In genomic region chr9:44127351-44127801, GRCm38 (mm10) we compare ENCODE assay signal across 14 mouse cellular contexts. TPM values are rescaled to one million over a fixed set of nuclear protein-coding genes. Genes with fewer than 3 reads are reported as not detected.
DNase-seq lines count a peak whose midpoint lies in the region; ATAC-seq and TF ChIP-seq lines count a peak whose summit lies in the region.
"Had no signal": no experiment of that assay in that cellular context is flagged by ENCODE, and none has a peak within 500 bp of the region (broad histone marks: within the 10 kb centered on the region; RNA-seq: fewer than 3 reads in every experiment).

No protein-coding gene starts in this region.

- no peaks in the 10 kb centered on the region for H3K9me3 ChIP-seq in liver, embryonic 12.5 days (replicated peaks)
- H3K9me3 ChIP-seq: embryonic facial prominence, embryonic 15.5 days had no signal

- H3K79me2 ChIP-seq in liver, adult 2 months (ENCODE audit: control insufficient read depth, insufficient read depth, low read length), result no peaks in the 10 kb centered on the region

- 43% methylated on average over 3 of the region's 3 CpGs for WGBS in liver, adult 2 months
- 66% methylated on average over 3 of the region's 3 CpGs for WGBS in liver, embryonic 12.5 days (ENCODE audit: insufficient replicate concordance)
- 55% methylated on average over 3 of the region's 3 CpGs for WGBS in bone marrow, adult 2 months

- TF ChIP-seq POLR2A in liver, adult 2 months (IDR thresholded peaks at IDR 0.05; ENCODE audit: extremely low read depth, insufficient read depth, low read length), result no peak
- TF ChIP-seq POLR2A in bone marrow, adult 2 months (IDR thresholded peaks at IDR 0.05; ENCODE audit: borderline replicate concordance, control insufficient read depth, low read depth, low read length), result no peak

- no peak for ATAC-seq in liver, embryonic 12.5 days
- ATAC-seq: forebrain, postnatal 0 days had no signal

- no peak for TF ChIP-seq CTCF in liver, adult 2 months (IDR thresholded peaks at IDR 0.05; ENCODE audit: low read depth, low read length)
- no peak for TF ChIP-seq CTCF in bone marrow, adult 2 months (IDR thresholded peaks at IDR 0.05; ENCODE audit: control insufficient read depth, insufficient read depth, low read length)

- peak; percentile 35 for DNase-seq in cerebellum, adult 11-12 months
- DNase-seq in cerebellum, postnatal 4 days (ENCODE audit: low spot score in 2 of 2), result no peak
- DNase-seq in liver, adult 2 months (ENCODE audit: extremely low read depth, low read depth, low spot score), result peak; percentile 56
- peak; percentile 54 for DNase-seq in kidney, postnatal 14 days
- no peak for DNase-seq in embryo, embryonic 10.5 days (ENCODE audit: low spot score)
- no peak for DNase-seq in testis, postnatal 14 days (ENCODE audit: low spot score)
- DNase-seq: forebrain, postnatal 0 days; lung, embryonic 14.5 days; thymus, adult 18-20 months had no signal

- 0 out of 2 replicates have a peak overlapping the region, but pooled peaks have one; percentile 43 for H3K27ac ChIP-seq in liver, adult 2 months (replicated peaks; ENCODE audit: insufficient read depth, low read depth, low read length)
- no peak overlapping the region for H3K27ac ChIP-seq in liver, embryonic 12.5 days
- H3K27ac ChIP-seq in bone marrow, adult 2 months (ENCODE audit: control insufficient read depth, insufficient read depth, low read depth, low read length, poor library complexity), result peak overlapping the region; percentile 62; the same call in 1 of the 2 replicates

- H3K4me2 ChIP-seq in liver, embryonic 12.5 days, result no peak overlapping the region
- H3K4me2 ChIP-seq: embryonic facial prominence, embryonic 15.5 days; lung, embryonic 14.5 days had no signal

- no peaks in the 10 kb centered on the region for H3K36me3 ChIP-seq in liver, adult 2 months (ENCODE audit: control insufficient read depth, insufficient read depth, low read length)
- H3K36me3 ChIP-seq in liver, embryonic 12.5 days, result no peaks in the 10 kb centered on the region
- H3K36me3 ChIP-seq: embryonic facial prominence, embryonic 15.5 days had no signal

- H3K4me1 ChIP-seq in liver, adult 2 months (ENCODE audit: control insufficient read depth, insufficient read depth, low read length), result peaks cover 14% of the 10 kb centered on the region
- H3K4me1 ChIP-seq in liver, embryonic 12.5 days, result peaks cover 26% of the 10 kb centered on the region
- no peaks in the 10 kb centered on the region; the same call in 1 of the 2 replicates for H3K4me1 ChIP-seq in bone marrow, adult 2 months (ENCODE audit: control insufficient read depth, insufficient read depth, low read length)

- H3K4me3 ChIP-seq in liver, adult 2 months (ENCODE audit: insufficient read depth, low read depth, low read length), result no peak overlapping the region
- H3K4me3 ChIP-seq in liver, embryonic 12.5 days, result no peak overlapping the region
- H3K4me3 ChIP-seq in bone marrow, adult 2 months (replicated peaks; ENCODE audit: control insufficient read depth, low read depth, low read length), result no peak overlapping the region
- H3K4me3 ChIP-seq: embryonic facial prominence, embryonic 15.5 days had no signal

- H3K27me3 ChIP-seq in liver, adult 2 months (ENCODE audit: control insufficient read depth, insufficient read depth, low read length), result peaks cover 4% of the 10 kb centered on the region; the same call in 1 of the 2 replicates
- H3K27me3 ChIP-seq in liver, embryonic 12.5 days (replicated peaks), result peaks cover 43% of the 10 kb centered on the region

- H3K9ac ChIP-seq in liver, adult 2 months (ENCODE audit: low read depth, low read length), result no peak overlapping the region
- no peak overlapping the region for H3K9ac ChIP-seq in liver, embryonic 12.5 days
- H3K9ac ChIP-seq: embryonic facial prominence, embryonic 15.5 days; forebrain, postnatal 0 days; lung, embryonic 14.5 days had no signal

RNA-seq across cellular contexts. Expression of gene Mcam, which starts 6.9 kb away (rescaled TPM):
- 3.6 and 6.7 TPM in 2 replicates for total RNA-seq in liver, adult 2 months (2014; rRNA removed)
- 4.2 and 4.5 TPM in 2 replicates for polyA plus RNA-seq in liver, adult 2 months (2012; rRNA removed)
- 6.1 and 6.3 TPM in 2 replicates for polyA plus RNA-seq in liver, embryonic 12.5 days (2016; fragmentation: Nextera tagmentation; extraction: Ambion mirVana)
- 3.5 and 6.3 TPM in 2 replicates for polyA plus RNA-seq in bone marrow, adult 2 months (2011; ENCODE audit: insufficient read depth, insufficient read length, low replicate concordance, missing spikeins)

RNA-seq across cellular contexts. Expression of gene Rnf26, which starts 14.1 kb away (rescaled TPM):
- total RNA-seq in liver, adult 2 months (2014; rRNA removed), result 3.1 and 5.0 TPM in 2 replicates
- 16.7 and 19.0 TPM in 2 replicates for polyA plus RNA-seq in liver, adult 2 months (2012; rRNA removed)
- 57.6 and 58.7 TPM in 2 replicates for polyA plus RNA-seq in liver, embryonic 12.5 days (2016; fragmentation: Nextera tagmentation; extraction: Ambion mirVana)
- polyA plus RNA-seq in bone marrow, adult 2 months (2011; ENCODE audit: insufficient read depth, insufficient read length, low replicate concordance, missing spikeins), result 11.2 and 28.8 TPM in 2 replicates

RNA-seq across cellular contexts. Expression of gene Gm49380, which starts 14.1 kb away (rescaled TPM):
- total RNA-seq in liver, adult 2 months (2014; rRNA removed), result 0.09 TPM in 1 of 2 replicates, not detected in the other
- polyA plus RNA-seq in liver, adult 2 months (2012; rRNA removed), result not detected in 2 replicates
- not detected in 2 replicates for polyA plus RNA-seq in liver, embryonic 12.5 days (2016; fragmentation: Nextera tagmentation; extraction: Ambion mirVana)
- polyA plus RNA-seq in bone marrow, adult 2 months (2011; ENCODE audit: insufficient read depth, insufficient read length, low replicate concordance, missing spikeins), result not detected in 2 replicates
- total RNA-seq: midbrain, postnatal 0 days had no signal
- polyA plus RNA-seq: forebrain, postnatal 0 days; small intestine, adult 2 months had no signal

RNA-seq across cellular contexts. Expression of gene C1qtnf5, which starts 20.3 kb away (rescaled TPM):
- 2.7 and 3.0 TPM in 2 replicates for total RNA-seq in liver, adult 2 months (2014; rRNA removed)
- 5.6 and 5.7 TPM in 2 replicates for polyA plus RNA-seq in liver, adult 2 months (2012; rRNA removed)
- 0.23 and 0.28 TPM in 2 replicates for polyA plus RNA-seq in liver, embryonic 12.5 days (2016; fragmentation: Nextera tagmentation; extraction: Ambion mirVana)
- 3.3 TPM in 1 of 2 replicates, not detected in the other for polyA plus RNA-seq in bone marrow, adult 2 months (2011; ENCODE audit: insufficient read depth, insufficient read length, low replicate concordance, missing spikeins)

RNA-seq across cellular contexts. Expression of gene Mfrp, which starts 25.8 kb away (rescaled TPM):
- under 0.01 TPM in 1 of 2 replicates, not detected in the other for total RNA-seq in liver, adult 2 months (2014; rRNA removed)
- not detected in 2 replicates for polyA plus RNA-seq in liver, adult 2 months (2012; rRNA removed)
- polyA plus RNA-seq in liver, embryonic 12.5 days (2016; fragmentation: Nextera tagmentation; extraction: Ambion mirVana), result 0.11 TPM in 1 of 2 replicates, not detected in the other
- 0.95 TPM in 1 of 2 replicates, not detected in the other for polyA plus RNA-seq in bone marrow, adult 2 months (2011; ENCODE audit: insufficient read depth, insufficient read length, low replicate concordance, missing spikeins)

Comparison
In these comparisons a context has a peak if more than half of its experiments do, and no peak if none do; other contexts are left out.
1. DNase-seq: peak in cerebellum, adult 11-12 months (single experiment), liver, adult 2 months (single experiment) and kidney, postnatal 14 days (single experiment); none in cerebellum, postnatal 4 days (0 of 2), embryo, embryonic 10.5 days (single experiment) and testis, postnatal 14 days (single experiment).